Mouse (Mus musculus) embryonic facial prominence, embryonic 14.5 days (tissue): ENCODE results near the gene Foxk1. TPM values are rescaled to one million over a fixed set of nuclear protein-coding genes. Genes with fewer than 3 reads are reported as not detected.

Source experiments
- ATAC-seq: fragments of 200-750 bp; cut with Nextera tagmentation; 2 replicates; pipeline ENCODE4 v1.8.0; 2017; ENCODE audit warnings: low read depth, moderate number of reproducible peaks, moderate TSS enrichment
- DNase-seq: peaks from one replicate; pipeline ENCODE4 v3.0.0-alpha.2; 2015; ENCODE audit warnings: low spot score
- H3K27ac ChIP-seq: fragments of 300-500 bp; sonication (generic); replicated peaks from 2 replicates; pipeline ENCODE4 v1.5.1; 2014; ENCODE audit warnings: low read depth, mild to moderate bottlenecking, low read length, moderate library complexity
- H3K27me3 ChIP-seq: fragments of 300-500 bp; sonication (generic); replicated peaks from 2 replicates; pipeline ENCODE4 v1.6.1; 2014; ENCODE audit warnings: low read length; ENCODE audit not compliant: control insufficient read depth, insufficient read depth
- H3K36me3 ChIP-seq: fragments of 300-500 bp; sonication (generic); 2 replicates; pipeline ENCODE4 v1.6.1; 2014; ENCODE audit warnings: low read length, mixed read lengths; ENCODE audit not compliant: control insufficient read depth, insufficient read depth
- H3K4me1 ChIP-seq: fragments of 300-500 bp; sonication (generic); 2 replicates; pipeline ENCODE4 v1.6.1; 2014; ENCODE audit warnings: antibody characterized with exemption, low read length; ENCODE audit not compliant: control insufficient read depth, insufficient read depth
- H3K4me2 ChIP-seq: fragments of 300-500 bp; sonication (generic); 2 replicates; pipeline ENCODE4 v1.6.1; 2014; ENCODE audit warnings: low read depth, mild to moderate bottlenecking, low read length, moderate library complexity, mixed read lengths
- H3K4me3 ChIP-seq: fragments of 300-500 bp; sonication (generic); 2 replicates; pipeline ENCODE4 v1.5.1; 2014; ENCODE audit warnings: low read depth, mild to moderate bottlenecking, low read length
- H3K9ac ChIP-seq: fragments of 300-500 bp; sonication (generic); 2 replicates; pipeline ENCODE4 v1.6.1; 2014; ENCODE audit warnings: low read depth, mild to moderate bottlenecking, low read length, moderate library complexity, mixed read lengths
- H3K9me3 ChIP-seq: fragments of 300-500 bp; sonication (generic); 2 replicates; pipeline ENCODE4 v1.6.1; 2016; ENCODE audit warnings: low read length; ENCODE audit not compliant: control insufficient read depth
- WGBS: fragments of 180-500 bp; shearing (Covaris S2); extraction: QIAGEN DNeasy Blood & Tissue Kit; methylation state at CpG from one replicate; pipeline ENCODE4 v1.1.7; 2014; 5-methylcytosine and 5-hydroxymethylcytosine counted together
- polyA plus RNA-seq: library from polyadenylated mRNA; unstranded; fragments of >200 nt; fragmentation: Nextera tagmentation; extraction: Ambion mirVana; gene quantifications from 2 replicates; pipeline ENCODE4 v1.2.1, GENCODE M21; 2014

The Foxk1 gene
- polyA plus RNA-seq, 1 experiment from 2014 or later, result 7.5 TPM

DNA sequence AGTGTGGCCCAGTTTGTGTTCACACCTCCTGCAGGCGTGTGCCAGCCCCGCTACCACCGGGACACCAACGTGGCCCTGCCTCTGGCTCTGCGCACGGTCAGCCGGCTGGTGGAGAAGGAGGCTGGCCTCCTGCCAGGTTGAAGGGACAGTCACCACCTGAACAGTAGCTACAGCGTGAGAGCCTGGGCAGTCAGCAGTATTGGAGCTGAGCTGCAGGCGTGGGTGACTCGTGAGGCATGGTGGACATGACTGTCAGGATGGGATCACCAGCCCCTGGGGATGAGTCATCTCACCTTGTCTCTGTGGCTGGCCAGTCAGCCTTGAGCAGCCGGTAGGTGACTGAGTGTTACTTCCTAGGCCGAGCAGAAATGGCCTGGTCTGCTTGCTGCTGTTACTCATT, 76.0 kb downstream of the Foxk1 start:
- 83% methylated on average over 12 of the region's 12 CpGs for WGBS
- Histone ChIP-seq H3K36me3 (no peaks in the 10 kb centered on the region; the same call in 1 of the 2 replicates), H3K9ac (no peak overlapping the region), H3K4me1 (peaks cover 6% of the 10 kb centered on the region), H3K4me3 (no peak overlapping the region), H3K9me3 (no peaks in the 10 kb centered on the region), H3K4me2 (no peak overlapping the region), H3K27ac (no peak overlapping the region), H3K27me3 (no peaks in the 10 kb centered on the region)
- no peak for DNase-seq
- ATAC-seq, result no peak

DNA sequence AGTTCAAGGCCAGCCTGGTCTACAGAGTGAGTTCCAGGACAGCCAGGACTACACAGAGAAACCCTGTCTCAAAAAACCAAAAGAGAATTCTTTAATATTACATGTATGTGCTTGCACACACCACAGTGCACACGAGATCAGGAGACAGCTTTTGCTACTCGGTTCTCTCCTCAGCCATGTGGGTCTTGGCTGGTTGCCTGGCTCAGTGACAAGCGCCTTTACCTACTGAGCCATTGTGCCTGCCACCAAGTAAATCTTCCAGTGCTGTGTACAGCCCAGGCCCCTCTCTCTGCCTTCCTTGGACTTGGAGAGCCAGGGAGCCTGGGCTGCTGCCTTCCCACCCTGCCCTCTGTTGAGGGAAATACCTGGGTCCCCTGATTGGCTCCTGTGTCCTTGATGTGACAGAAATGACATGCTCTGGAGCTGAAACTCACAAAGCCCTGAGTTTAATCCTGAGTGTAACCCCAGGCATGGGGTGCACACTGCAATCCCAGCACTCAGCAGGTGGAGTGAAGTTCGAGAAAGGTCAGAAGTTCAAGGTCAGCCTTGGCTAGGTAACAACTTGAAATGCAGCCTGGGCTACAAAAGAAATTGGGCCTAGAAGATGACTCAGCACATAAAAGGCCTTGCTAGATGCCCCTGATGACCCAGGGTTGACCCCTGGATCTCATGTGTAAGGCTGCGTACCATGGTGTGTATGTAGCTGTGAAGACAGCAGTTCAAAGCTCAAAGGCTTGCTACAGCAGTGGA, 76.7 kb downstream of the Foxk1 start:
- Histone ChIP-seq H3K27ac (no peak overlapping the region), H3K36me3 (no peaks in the 10 kb centered on the region; the same call in 1 of the 2 replicates), H3K9me3 (no peaks in the 10 kb centered on the region), H3K4me1 (peaks cover 6% of the 10 kb centered on the region), H3K27me3 (no peaks in the 10 kb centered on the region), H3K4me2 (no peak overlapping the region), H3K9ac (no peak overlapping the region), H3K4me3 (no peak overlapping the region)
- no peak for ATAC-seq
- DNase-seq, result no peak
- 88% methylated on average over 5 of the region's 5 CpGs for WGBS

DNA sequence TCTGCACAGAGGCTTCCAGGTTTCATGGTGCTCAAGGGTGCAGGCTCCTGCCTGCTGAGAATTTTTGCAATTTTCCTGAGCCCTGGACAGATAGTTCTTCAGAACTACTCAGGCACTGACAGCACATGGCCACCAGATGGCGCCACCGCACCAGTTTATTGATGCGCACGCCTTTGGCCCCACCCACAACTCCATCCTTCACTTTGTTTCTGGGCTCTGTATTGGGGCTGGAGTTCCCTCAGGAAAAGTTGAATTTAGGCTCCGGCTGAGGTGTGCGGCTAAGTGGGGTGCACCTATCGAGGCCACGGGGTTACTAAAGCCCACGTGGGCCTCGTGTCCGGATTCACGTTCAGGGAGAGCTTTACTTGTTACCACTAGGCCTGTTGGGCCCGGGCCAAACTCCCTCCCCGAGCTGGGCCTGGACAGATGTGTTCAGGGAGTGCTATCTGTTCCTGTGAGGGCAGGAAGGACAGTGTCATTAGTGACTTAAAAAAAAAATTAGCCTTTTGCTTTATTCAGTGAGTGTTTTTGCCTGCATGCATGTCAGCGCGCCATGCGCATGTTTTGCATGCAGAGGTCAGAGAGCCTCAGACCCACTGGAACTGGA, 77.6 kb downstream of the Foxk1 start:
- Histone ChIP-seq H3K36me3 (no peaks in the 10 kb centered on the region; the same call in 1 of the 2 replicates), H3K27me3 (no peaks in the 10 kb centered on the region), H3K4me2 (peak overlapping the region; percentile 44), H3K9me3 (no peaks in the 10 kb centered on the region), H3K4me3 (no peak overlapping the region), H3K9ac (no peak overlapping the region), H3K27ac (no peak overlapping the region), H3K4me1 (peaks cover 6% of the 10 kb centered on the region)
- DNase-seq (peak; percentile 91), ATAC-seq (peak; percentile 77)
- 30% methylated on average over 17 of the region's 17 CpGs for WGBS

DNA sequence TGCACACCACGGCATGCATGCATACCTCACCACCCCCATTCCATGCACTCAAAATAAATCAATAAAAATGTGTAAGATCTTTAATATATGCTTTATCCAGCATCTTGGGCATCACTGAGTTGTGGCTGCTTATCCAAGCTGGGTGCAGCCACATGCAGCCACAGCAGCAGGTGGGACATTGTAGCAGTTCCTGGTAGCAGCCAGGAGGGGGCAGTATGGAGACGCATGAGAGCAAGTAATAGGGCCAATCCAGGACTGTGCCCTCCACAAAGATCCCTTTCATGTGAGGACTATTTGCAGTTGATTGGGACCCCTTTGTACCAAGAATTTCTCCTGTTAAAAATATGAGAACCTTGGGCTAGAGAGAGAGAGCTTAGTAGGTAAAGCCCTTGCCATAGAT, 81.2 kb downstream of the Foxk1 start:
- Histone ChIP-seq H3K9ac (no peak overlapping the region), H3K4me3 (no peak overlapping the region), H3K27me3 (no peaks in the 10 kb centered on the region), H3K4me1 (peaks cover 6% of the 10 kb centered on the region), H3K4me2 (no peak overlapping the region), H3K27ac (no peak overlapping the region), H3K9me3 (no peaks in the 10 kb centered on the region), H3K36me3 (no peaks in the 10 kb centered on the region)
- ATAC-seq (no peak), DNase-seq (no peak)
- 69% methylated on average over 2 of the region's 2 CpGs for WGBS

DNA sequence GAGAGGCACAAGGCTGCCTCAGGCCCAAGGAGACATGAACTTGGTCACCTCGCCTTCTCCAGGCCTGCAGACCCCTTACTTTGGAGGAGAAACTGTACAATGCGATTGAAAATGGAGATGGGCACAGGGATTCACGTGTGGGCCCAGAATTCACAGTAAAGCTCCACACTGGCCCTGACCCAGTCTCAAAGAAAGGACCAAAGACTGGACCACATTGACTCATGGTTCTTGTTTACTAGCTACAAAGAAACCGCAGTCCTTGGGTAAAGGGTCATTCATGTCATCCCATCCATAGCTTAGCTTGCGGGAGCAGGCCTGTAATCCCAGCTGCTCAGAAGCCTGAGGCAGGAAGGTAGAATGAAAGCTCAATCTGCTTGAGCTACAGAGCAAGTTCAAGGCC, 82.3 kb downstream of the Foxk1 start:
- Histone ChIP-seq H3K4me1 (peaks cover 6% of the 10 kb centered on the region), H3K27me3 (no peaks in the 10 kb centered on the region), H3K9me3 (no peaks in the 10 kb centered on the region), H3K27ac (no peak overlapping the region), H3K9ac (no peak overlapping the region), H3K4me3 (no peak overlapping the region), H3K36me3 (no peaks in the 10 kb centered on the region), H3K4me2 (no peak overlapping the region)
- 95% methylated on average over 5 of the region's 5 CpGs for WGBS
- DNase-seq, result no peak
- no peak for ATAC-seq

DNA sequence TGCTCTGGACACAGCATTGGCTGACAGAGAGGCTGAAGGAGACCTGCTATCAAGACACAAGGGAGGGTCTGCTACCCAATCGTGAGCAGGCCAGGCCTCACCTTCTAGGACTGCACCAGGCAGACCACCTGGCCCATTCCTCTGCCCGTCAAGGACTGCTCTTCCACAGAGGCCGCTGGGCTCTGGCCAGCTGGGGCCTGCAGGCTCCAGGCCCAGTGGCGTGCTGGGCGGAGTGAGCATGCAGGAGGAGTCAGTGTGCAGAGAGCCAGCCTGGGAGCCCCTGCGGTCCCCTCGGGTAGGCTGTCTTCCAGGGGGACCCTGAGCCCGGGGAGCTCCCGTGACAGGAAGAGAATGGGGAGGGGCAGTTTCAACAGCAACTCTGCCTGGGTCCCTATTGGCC, 85.4 kb downstream of the Foxk1 start:
- Histone ChIP-seq H3K9ac (no peak overlapping the region), H3K4me1 (no peaks in the 10 kb centered on the region), H3K4me2 (no peak overlapping the region), H3K27ac (no peak overlapping the region), H3K36me3 (no peaks in the 10 kb centered on the region), H3K4me3 (no peak overlapping the region), H3K9me3 (no peaks in the 10 kb centered on the region), H3K27me3 (no peaks in the 10 kb centered on the region)
- DNase-seq (no peak), ATAC-seq (no peak)
- 58% methylated on average over 8 of the region's 9 CpGs for WGBS

DNA sequence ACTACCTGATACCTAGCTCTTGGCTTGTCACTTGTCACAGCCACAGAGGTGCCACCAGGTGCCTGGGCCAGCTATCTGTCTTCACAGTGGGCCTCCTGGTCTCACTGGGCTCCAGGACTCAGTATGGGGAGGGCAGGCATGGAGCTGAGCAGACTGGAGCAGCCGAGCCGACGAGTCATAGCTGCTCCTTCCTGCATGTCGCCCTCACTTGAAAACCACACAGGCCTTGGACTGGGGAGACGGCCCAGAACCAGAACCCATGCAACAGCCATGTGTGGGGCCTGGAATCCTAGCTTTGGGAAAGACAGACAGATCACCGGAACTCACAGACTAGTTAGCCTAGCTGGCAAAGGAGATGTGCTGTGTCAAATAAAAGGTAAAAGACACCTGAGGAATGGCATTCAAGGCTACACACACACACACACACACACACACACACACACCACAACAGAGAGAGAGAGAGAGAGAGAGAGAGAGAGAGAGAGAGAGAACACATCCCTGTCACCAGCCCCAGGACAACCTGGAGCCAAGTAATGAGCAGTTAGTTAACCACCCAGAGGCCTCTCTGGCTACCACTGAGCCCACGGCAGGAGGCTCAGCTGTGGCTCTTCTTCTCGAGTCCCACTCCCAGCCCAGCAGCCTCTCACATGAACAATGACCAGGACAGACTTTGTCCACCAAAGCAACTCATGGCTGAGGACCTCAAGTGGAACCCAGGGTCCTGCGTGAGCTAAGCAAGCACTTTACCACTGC, 88.8 kb downstream of the Foxk1 start:
- H3K4me2 ChIP-seq, result no peak overlapping the region
- ATAC-seq (no peak), DNase-seq (no peak)
- H3K4me1 ChIP-seq, result no peaks in the 10 kb centered on the region
- no peaks in the 10 kb centered on the region for H3K27me3 ChIP-seq
- 66% methylated on average over 9 of the region's 9 CpGs for whole genome bisulfite sequencing
- no peaks in the 10 kb centered on the region for H3K9me3 ChIP-seq
- no peak overlapping the region for H3K27ac ChIP-seq
- no peak overlapping the region for H3K4me3 ChIP-seq
- no peak overlapping the region for H3K9ac ChIP-seq
- H3K36me3 ChIP-seq, result no peaks in the 10 kb centered on the region

DNA sequence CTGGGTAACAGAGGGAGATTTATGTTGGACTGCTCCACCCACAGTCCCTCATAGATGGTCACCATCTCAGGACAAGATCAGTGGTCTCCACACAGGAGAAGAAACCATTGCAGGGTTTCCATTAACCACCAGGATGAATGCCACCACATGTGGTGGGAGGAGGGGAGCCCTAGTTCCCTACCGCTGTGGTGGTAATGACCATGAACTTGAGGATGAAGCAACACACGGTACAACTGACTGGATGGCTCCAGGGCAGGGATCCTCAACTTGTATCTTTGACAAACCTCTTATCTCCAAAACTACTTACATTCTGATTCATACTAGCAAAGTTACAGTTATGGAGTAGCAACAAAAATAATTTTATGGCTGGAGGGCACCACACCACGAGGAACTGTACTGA, 92.0 kb downstream of the Foxk1 start:
- Histone ChIP-seq H3K4me3 (no peak overlapping the region), H3K9ac (no peak overlapping the region), H3K4me2 (no peak overlapping the region), H3K9me3 (no peaks in the 10 kb centered on the region), H3K4me1 (no peaks in the 10 kb centered on the region), H3K36me3 (no peaks in the 10 kb centered on the region), H3K27me3 (no peaks in the 10 kb centered on the region), H3K27ac (no peak overlapping the region)
- ATAC-seq (no peak), DNase-seq (no peak)
- WGBS, result 76% methylated on average over 3 of the region's 3 CpGs
